Mouse (Mus musculus) lung, embryonic 16.5 days (tissue): Measurements from ENCODE around the gene 1700020D05Rik. TPM values are rescaled to one million over a fixed set of nuclear protein-coding genes. Genes with fewer than 3 reads are reported as not detected.
A peak's percentile ranks its signal among the peaks of the same experiment; 100 is the strongest.

ENCODE experiments used
- ATAC-seq: fragments of 200-750 bp; cut with Nextera tagmentation; 2 replicates; pipeline ENCODE4 v1.8.0; 2017; ENCODE audit warnings: low read depth, mild to moderate bottlenecking, moderate library complexity
- H3K27ac ChIP-seq: fragments of 300-500 bp; sonication (generic); 2 replicates; pipeline ENCODE4 v1.5.1; 2014; ENCODE audit warnings: mild to moderate bottlenecking, control low read depth, low read length
- H3K27me3 ChIP-seq: fragments of 300-500 bp; sonication (generic); 2 replicates; pipeline ENCODE4 v1.6.1; 2014; ENCODE audit warnings: low read depth, low read length, mixed read lengths; ENCODE audit not compliant: control insufficient read depth, insufficient read depth
- H3K36me3 ChIP-seq: fragments of 300-500 bp; sonication (generic); 2 replicates; pipeline ENCODE4 v1.6.1; 2014; ENCODE audit warnings: low read length; ENCODE audit not compliant: control insufficient read depth, insufficient read depth
- H3K4me1 ChIP-seq: fragments of 300-500 bp; sonication (generic); replicated peaks from 2 replicates; pipeline ENCODE4 v1.6.1; 2014; ENCODE audit warnings: low read length, mixed read lengths; ENCODE audit not compliant: control insufficient read depth, insufficient read depth
- H3K4me2 ChIP-seq: fragments of 300-500 bp; sonication (generic); 2 replicates; pipeline ENCODE4 v1.6.1; 2014; ENCODE audit warnings: low read depth, low read length, control low read depth
- H3K4me3 ChIP-seq: fragments of 300-500 bp; sonication (generic); 2 replicates; pipeline ENCODE4 v1.5.1; 2014; ENCODE audit warnings: mild to moderate bottlenecking, low read length, control low read depth
- H3K9ac ChIP-seq: fragments of 300-500 bp; sonication (generic); 2 replicates; pipeline ENCODE4 v1.6.1; 2014; ENCODE audit warnings: low read length, control low read depth
- H3K9me3 ChIP-seq: fragments of 300-500 bp; sonication (generic); 2 replicates; pipeline ENCODE4 v1.6.1; 2016; ENCODE audit warnings: low read length; ENCODE audit not compliant: control insufficient read depth
- WGBS: fragments of 180-500 bp; shearing (Covaris S2); extraction: QIAGEN DNeasy Blood & Tissue Kit; methylation state at CpG from one replicate; pipeline ENCODE4 v1.1.7; 2014; 5-methylcytosine and 5-hydroxymethylcytosine counted together
- polyA plus RNA-seq: library from polyadenylated mRNA; unstranded; fragments of >200 nt; fragmentation: Nextera tagmentation; extraction: Ambion mirVana; gene quantifications from 2 replicates; pipeline ENCODE4 v1.2.1, GENCODE M21; 2015

The 1700020D05Rik gene
- not detected in 2 replicates for polyA plus RNA-seq

- no peak for ATAC-seq
- H3K9ac ChIP-seq: no peak within 1 kb of the TSS
- no peak within 1 kb of the TSS for H3K4me3 ChIP-seq
- H3K27ac ChIP-seq: no peak within 1 kb of the TSS
- H3K4me1 ChIP-seq: no peaks in the 10 kb centered on the region
- no peaks in the 10 kb centered on the region for H3K36me3 ChIP-seq
- 37% methylated on average over 17 of the region's 17 CpGs for WGBS
- no peaks in the 10 kb centered on the region for H3K9me3 ChIP-seq
- peak within 1 kb of the TSS; percentile 5; the same call in 1 of the 2 replicates for H3K4me2 ChIP-seq
- no peaks in the 10 kb centered on the region for H3K27me3 ChIP-seq
These were observed at the start of gene 1700020D05Rik for GRCm38 (mm10) chr19:5503687-5504086. 1700020D05Rik (minus strand) TSS chr19:5503787.

GRCm38 (mm10) chr19:5547471-5548056 lies 44.0 kb upstream of the 1700020D05Rik start:
- no peak overlapping the region for H3K9ac ChIP-seq
- ATAC-seq: no peak; the same call in 1 of the 2 replicates
- H3K4me2 ChIP-seq: no peak overlapping the region
- H3K27me3 ChIP-seq: no peaks in the 10 kb centered on the region
- no peak overlapping the region for H3K27ac ChIP-seq
- H3K4me1 ChIP-seq: no peaks in the 10 kb centered on the region; the same call in 1 of the 2 replicates
- WGBS: 45% methylated on average over 4 of the region's 4 CpGs
- H3K4me3 ChIP-seq: no peak overlapping the region
- no peaks in the 10 kb centered on the region for H3K36me3 ChIP-seq
- H3K9me3 ChIP-seq: no peaks in the 10 kb centered on the region

- no peak overlapping the region for H3K4me3 ChIP-seq
- H3K9ac ChIP-seq: no peak overlapping the region
- H3K4me1 ChIP-seq: no peaks in the 10 kb centered on the region; the same call in 1 of the 2 replicates
- no peak overlapping the region for H3K4me2 ChIP-seq
- no peaks in the 10 kb centered on the region for H3K9me3 ChIP-seq
- 42% methylated on average over 11 of the region's 11 CpGs for WGBS
- no peaks in the 10 kb centered on the region for H3K27me3 ChIP-seq
- no peak overlapping the region for H3K27ac ChIP-seq
- no peaks in the 10 kb centered on the region for H3K36me3 ChIP-seq
- ATAC-seq: no peak
These were observed 40.4 kb upstream of the 1700020D05Rik start for GRCm38 (mm10) chr19:5544031-5544430.

- Histone ChIP-seq H3K9ac (no peak overlapping the region), H3K4me2 (no peak overlapping the region), H3K36me3 (no peaks in the 10 kb centered on the region), H3K4me1 (no peaks in the 10 kb centered on the region; the same call in 1 of the 2 replicates), H3K27ac (no peak overlapping the region), H3K9me3 (no peaks in the 10 kb centered on the region), H3K4me3 (no peak overlapping the region), H3K27me3 (no peaks in the 10 kb centered on the region)
- WGBS: 80% methylated on average over 9 of the region's 9 CpGs
- ATAC-seq: no peak
These were observed 39.8 kb upstream of the 1700020D05Rik start for GRCm38 (mm10) chr19:5543362-5543761.

GRCm38 (mm10) chr19:5538786-5539185 lies 35.2 kb upstream of the 1700020D05Rik start:
- WGBS: 72% methylated on average over 8 of the region's 8 CpGs
- no peak overlapping the region for H3K27ac ChIP-seq
- no peaks in the 10 kb centered on the region for H3K9me3 ChIP-seq

GRCm38 (mm10) chr19:5532520-5532919 lies 28.9 kb upstream of the 1700020D05Rik start:
- H3K4me3 ChIP-seq: no peak overlapping the region
- no peak for ATAC-seq
- no peaks in the 10 kb centered on the region for H3K36me3 ChIP-seq
- H3K4me1 ChIP-seq: peaks cover 12% of the 10 kb centered on the region
- no peaks in the 10 kb centered on the region; the same call in 1 of the 2 replicates for H3K27me3 ChIP-seq
- 0 out of 2 replicates have a peak overlapping the region, but pooled peaks have one; percentile 11 for H3K4me2 ChIP-seq
- H3K27ac ChIP-seq: no peak overlapping the region
- 49% methylated on average over 8 of the region's 8 CpGs for WGBS
- no peaks in the 10 kb centered on the region for H3K9me3 ChIP-seq
- no peak overlapping the region for H3K9ac ChIP-seq

More at GRCm38 (mm10) chr19:5538786-5539185, 35.2 kb upstream of the 1700020D05Rik start:
- Histone ChIP-seq H3K4me3 (no peak overlapping the region), H3K9ac (no peak overlapping the region), H3K27me3 (no peaks in the 10 kb centered on the region; the same call in 1 of the 2 replicates), H3K36me3 (no peaks in the 10 kb centered on the region), H3K4me2 (no peak overlapping the region), H3K4me1 (no peaks in the 10 kb centered on the region)
- ATAC-seq: no peak

- no peak overlapping the region for H3K9ac ChIP-seq
- no peaks in the 10 kb centered on the region for H3K36me3 ChIP-seq
- H3K9me3 ChIP-seq: no peaks in the 10 kb centered on the region
- peak overlapping the region; percentile 61 for H3K4me2 ChIP-seq
- H3K4me3 ChIP-seq: no peak overlapping the region
- H3K4me1 ChIP-seq: peaks cover 12% of the 10 kb centered on the region
- no peaks in the 10 kb centered on the region for H3K27me3 ChIP-seq
- 47% methylated on average over 7 of the region's 7 CpGs for WGBS
- H3K27ac ChIP-seq: peak overlapping the region; percentile 78
- no peak; the same call in 1 of the 2 replicates for ATAC-seq
These were observed 26.5 kb upstream of the 1700020D05Rik start for GRCm38 (mm10) chr19:5530138-5530524.

- H3K9ac ChIP-seq: peak overlapping the region; percentile 55
- 10% methylated on average over 20 of the region's 20 CpGs for WGBS
- no peaks in the 10 kb centered on the region for H3K27me3 ChIP-seq
- H3K4me3 ChIP-seq: peak overlapping the region; percentile 39
- H3K36me3 ChIP-seq: no peaks in the 10 kb centered on the region
- ATAC-seq: peak; percentile 99
- peak overlapping the region; percentile 61 for H3K4me2 ChIP-seq
- H3K4me1 ChIP-seq: peaks cover 12% of the 10 kb centered on the region
- no peaks in the 10 kb centered on the region for H3K9me3 ChIP-seq
- H3K27ac ChIP-seq: peak overlapping the region; percentile 97
These were observed 25.9 kb upstream of the 1700020D05Rik start for GRCm38 (mm10) chr19:5529325-5530137.

GRCm38 (mm10) chr19:5525204-5525603 lies 21.6 kb upstream of the 1700020D05Rik start:
- Histone ChIP-seq H3K27ac (no peak overlapping the region), H3K4me2 (no peak overlapping the region), H3K4me1 (no peaks in the 10 kb centered on the region), H3K36me3 (no peaks in the 10 kb centered on the region), H3K9me3 (no peaks in the 10 kb centered on the region), H3K9ac (no peak overlapping the region), H3K4me3 (no peak overlapping the region), H3K27me3 (no peaks in the 10 kb centered on the region)
- ATAC-seq: no peak
- 65% methylated on average over 5 of the region's 5 CpGs for WGBS
